Mouse (Mus musculus): ENCODE results near the gene Pik3ip1.
A peak's percentile ranks its signal among the peaks of the same experiment; 100 is the strongest.

Gene Pik3ip1

GRCm38 (mm10) chr11:3379427-3379826 is 49.2 kb downstream of the Pik3ip1 start:
- DNase-seq (ENCODE audit: low read depth): no peak

- DNase-seq (ENCODE audit: low read depth): no peak
These were observed 51.1 kb downstream of the Pik3ip1 start for GRCm38 (mm10) chr11:3381148-3381814.

- DNase-seq (ENCODE audit: low read depth): no peak
These were observed 52.7 kb downstream of the Pik3ip1 start for GRCm38 (mm10) chr11:3382602-3383594.

GRCm38 (mm10) chr11:3386941-3387368 is 56.8 kb downstream of the Pik3ip1 start:
- peak; percentile 57 for DNase-seq (ENCODE audit: low read depth)

GRCm38 (mm10) chr11:3387482-3388196 is 57.4 kb downstream of the Pik3ip1 start:
- no peak for DNase-seq (ENCODE audit: low read depth)

- no peak for DNase-seq (ENCODE audit: low read depth)
These were observed 59.8 kb downstream of the Pik3ip1 start for GRCm38 (mm10) chr11:3389996-3390395.

GRCm38 (mm10) chr11:3390789-3391188 is 60.6 kb downstream of the Pik3ip1 start:
- DNase-seq (ENCODE audit: low read depth): no peak

GRCm38 (mm10) chr11:3392526-3392925 is 62.3 kb downstream of the Pik3ip1 start:
- no peak for DNase-seq (ENCODE audit: low read depth)
